Comparison of ENCODE assay signal across 8 mouse cellular contexts in genomic region chr2:91957096-91957495, GRCm38 (mm10). TPM values are rescaled to one million over a fixed set of nuclear protein-coding genes. Genes with fewer than 3 reads are reported as not detected.
DNase-seq lines count a peak whose midpoint lies in the region; ATAC-seq lines count a peak whose summit lies in the region.

No protein-coding gene starts in this region.

- ATAC-seq in hindbrain, embryonic 11.5 days (ENCODE audit: low FRiP score): no peak
- peak; percentile 46; the same call in 1 of the 2 replicates for ATAC-seq in hindbrain, embryonic 14.5 days (ENCODE audit: low FRiP score)
- ATAC-seq in midbrain, embryonic 15.5 days (replicated peaks): peak; percentile 13; the same call in 1 of the 2 replicates
- ATAC-seq in erythroid progenitor cell, adult 5-6 weeks (replicated peaks; ENCODE audit: low FRiP score, poor library complexity, severe bottlenecking): no peak

- H3K9ac ChIP-seq in hindbrain, embryonic 11.5 days (ENCODE audit: low read depth, low read length): no peak overlapping the region
- no peak overlapping the region for H3K9ac ChIP-seq in hindbrain, embryonic 14.5 days
- H3K9ac ChIP-seq in midbrain, embryonic 15.5 days: no peak overlapping the region

- peaks cover 66% of the 10 kb centered on the region for H3K4me1 ChIP-seq in hindbrain, embryonic 10.5 days (replicated peaks)
- 0 out of 2 replicates have a peak, but pooled peaks cover 2% of the 10 kb centered on the region for H3K4me1 ChIP-seq in hindbrain, embryonic 11.5 days (replicated peaks; ENCODE audit: control insufficient read depth, insufficient read depth, low read length)
- H3K4me1 ChIP-seq in hindbrain, embryonic 14.5 days (replicated peaks; ENCODE audit: control insufficient read depth, insufficient read depth, low read length): peaks cover 26% of the 10 kb centered on the region
- H3K4me1 ChIP-seq in midbrain, embryonic 15.5 days: peaks cover 17% of the 10 kb centered on the region

- 75% methylated on average over 4 of the region's 4 CpGs for WGBS in hindbrain, embryonic 10.5 days
- WGBS in hindbrain, embryonic 11.5 days: 65% methylated on average over 4 of the region's 4 CpGs
- WGBS in hindbrain, embryonic 14.5 days: 31% methylated on average over 3 of the region's 4 CpGs
- WGBS in midbrain, embryonic 15.5 days: 30% methylated on average over 4 of the region's 4 CpGs

- H3K27me3 ChIP-seq in hindbrain, embryonic 10.5 days (ENCODE audit: insufficient read depth, poor library complexity, severe bottlenecking): no peaks in the 10 kb centered on the region
- H3K27me3 ChIP-seq in hindbrain, embryonic 11.5 days (ENCODE audit: control insufficient read depth, insufficient read depth, low read length): no peaks in the 10 kb centered on the region
- no peaks in the 10 kb centered on the region for H3K27me3 ChIP-seq in hindbrain, embryonic 14.5 days (ENCODE audit: control insufficient read depth, insufficient read depth, low read length)
- no peaks in the 10 kb centered on the region for H3K27me3 ChIP-seq in midbrain, embryonic 15.5 days (replicated peaks)

- H3K4me3 ChIP-seq in hindbrain, embryonic 10.5 days: no peak overlapping the region
- no peak overlapping the region for H3K4me3 ChIP-seq in hindbrain, embryonic 11.5 days (ENCODE audit: low read depth, low read length)
- H3K4me3 ChIP-seq in hindbrain, embryonic 14.5 days (replicated peaks; ENCODE audit: low read length): no peak overlapping the region
- H3K4me3 ChIP-seq in midbrain, embryonic 15.5 days: no peak overlapping the region

- no peak for DNase-seq in hindbrain, embryonic 10.5 days (ENCODE audit: low spot score)
- DNase-seq in hindbrain, embryonic 11.5 days (ENCODE audit: low spot score): no peak
- DNase-seq in cerebellum, postnatal 25 days: peak; percentile 61 to 71
- DNase-seq in hindbrain, embryonic 14.5 days (ENCODE audit: low spot score): no peak
- peak; percentile 69 for DNase-seq in left cerebral cortex, postnatal 4 days
- DNase-seq in thymus, postnatal 4 days: peak; percentile 80

- H3K4me2 ChIP-seq in hindbrain, embryonic 11.5 days (replicated peaks; ENCODE audit: low read depth, low read length): no peak overlapping the region
- H3K4me2 ChIP-seq in hindbrain, embryonic 14.5 days (replicated peaks): no peak overlapping the region
- no peak overlapping the region for H3K4me2 ChIP-seq in midbrain, embryonic 15.5 days

- H3K27ac ChIP-seq in hindbrain, embryonic 10.5 days: peak overlapping the region; percentile 53; the same call in 1 of the 2 replicates
- H3K27ac ChIP-seq in hindbrain, embryonic 11.5 days (ENCODE audit: low read depth, low read length): no peak overlapping the region
- no peak overlapping the region for H3K27ac ChIP-seq in hindbrain, embryonic 14.5 days
- no peak overlapping the region for H3K27ac ChIP-seq in midbrain, embryonic 15.5 days

- no peaks in the 10 kb centered on the region for H3K9me3 ChIP-seq in hindbrain, embryonic 10.5 days
- H3K9me3 ChIP-seq in hindbrain, embryonic 11.5 days (ENCODE audit: control insufficient read depth, low read length): no peaks in the 10 kb centered on the region
- no peaks in the 10 kb centered on the region for H3K9me3 ChIP-seq in hindbrain, embryonic 14.5 days (ENCODE audit: control insufficient read depth, low read length)
- no peaks in the 10 kb centered on the region for H3K9me3 ChIP-seq in midbrain, embryonic 15.5 days

- H3K36me3 ChIP-seq in hindbrain, embryonic 10.5 days: peaks cover 14% of the 10 kb centered on the region; the same call in 1 of the 2 replicates
- H3K36me3 ChIP-seq in hindbrain, embryonic 11.5 days (ENCODE audit: control insufficient read depth, insufficient read depth, low read length): no peaks in the 10 kb centered on the region
- no peaks in the 10 kb centered on the region for H3K36me3 ChIP-seq in hindbrain, embryonic 14.5 days (replicated peaks; ENCODE audit: control insufficient read depth, insufficient read depth)
- no peaks in the 10 kb centered on the region for H3K36me3 ChIP-seq in midbrain, embryonic 15.5 days (replicated peaks)

- intact Hi-C loops in left cerebral cortex, postnatal 4 days (cut with DNase I): no loop called here

RNA-seq across cellular contexts. Expression of gene Gm9821, which starts 11.6 kb away (rescaled TPM):
- 0.18 and 0.25 TPM in 2 replicates for polyA plus RNA-seq in hindbrain, embryonic 10.5 days (2016; fragmentation: Nextera tagmentation; extraction: Ambion mirVana)
- polyA plus RNA-seq in hindbrain, embryonic 11.5 days (2014; fragmentation: Nextera tagmentation; extraction: Ambion mirVana): 0.27 and 0.37 TPM in 2 replicates
- polyA plus RNA-seq in hindbrain, embryonic 14.5 days (2014; fragmentation: Nextera tagmentation; extraction: Ambion mirVana): 0.39 TPM in 1 of 2 replicates, not detected in the other
- not detected for total RNA-seq in left cerebral cortex, postnatal 4 days (2021)
- polyA plus RNA-seq in midbrain, embryonic 15.5 days (2015; fragmentation: Nextera tagmentation; extraction: Ambion mirVana): 0.20 and 0.31 TPM in 2 replicates
- total RNA-seq in erythroid progenitor cell, adult 5-6 weeks (2015; ENCODE audit: low replicate concordance): not detected in 2 replicates
- total RNA-seq in erythroid progenitor cell, adult 5-6 weeks (2017; ENCODE audit: low replicate concordance): 0.13 TPM in 1 of 2 replicates, not detected in the other

RNA-seq across cellular contexts. Expression of gene Dgkz, which starts 18.6 kb away (rescaled TPM):
- polyA plus RNA-seq in hindbrain, embryonic 10.5 days (2016; fragmentation: Nextera tagmentation; extraction: Ambion mirVana): 36.3 and 39.4 TPM in 2 replicates
- 24.1 and 28.9 TPM in 2 replicates for polyA plus RNA-seq in hindbrain, embryonic 11.5 days (2014; fragmentation: Nextera tagmentation; extraction: Ambion mirVana)
- polyA plus RNA-seq in hindbrain, embryonic 14.5 days (2014; fragmentation: Nextera tagmentation; extraction: Ambion mirVana): 39.0 and 42.6 TPM in 2 replicates
- total RNA-seq in left cerebral cortex, postnatal 4 days (2021): 100 to 1,000 TPM; 134 to 158 TPM
- polyA plus RNA-seq in midbrain, embryonic 15.5 days (2015; fragmentation: Nextera tagmentation; extraction: Ambion mirVana): 32.2 and 36.1 TPM in 2 replicates
- total RNA-seq in erythroid progenitor cell, adult 5-6 weeks (2015; ENCODE audit: low replicate concordance): 25.6 and 54.1 TPM in 2 replicates
- 8.7 and 11.9 TPM in 2 replicates for total RNA-seq in erythroid progenitor cell, adult 5-6 weeks (2017; ENCODE audit: low replicate concordance)

RNA-seq across cellular contexts. Expression of gene Mdk, which starts 25.0 kb away (rescaled TPM):
- 1,375 and 1,717 TPM in 2 replicates for polyA plus RNA-seq in hindbrain, embryonic 10.5 days (2016; fragmentation: Nextera tagmentation; extraction: Ambion mirVana)
- 960 and 984 TPM in 2 replicates for polyA plus RNA-seq in hindbrain, embryonic 11.5 days (2014; fragmentation: Nextera tagmentation; extraction: Ambion mirVana)
- polyA plus RNA-seq in hindbrain, embryonic 14.5 days (2014; fragmentation: Nextera tagmentation; extraction: Ambion mirVana): 154 and 171 TPM in 2 replicates
- total RNA-seq in left cerebral cortex, postnatal 4 days (2021): 10 to 100 TPM; 40.6 to 45.4 TPM
- polyA plus RNA-seq in midbrain, embryonic 15.5 days (2015; fragmentation: Nextera tagmentation; extraction: Ambion mirVana): 132 and 158 TPM in 2 replicates
- not detected in 2 replicates for total RNA-seq in erythroid progenitor cell, adult 5-6 weeks (2015; ENCODE audit: low replicate concordance)
- not detected in 2 replicates for total RNA-seq in erythroid progenitor cell, adult 5-6 weeks (2017; ENCODE audit: low replicate concordance)

RNA-seq across cellular contexts. Expression of gene Chrm4, which starts 30.0 kb away (rescaled TPM):
- polyA plus RNA-seq in hindbrain, embryonic 10.5 days (2016; fragmentation: Nextera tagmentation; extraction: Ambion mirVana): 0.48 and 0.95 TPM in 2 replicates
- polyA plus RNA-seq in hindbrain, embryonic 11.5 days (2014; fragmentation: Nextera tagmentation; extraction: Ambion mirVana): 0.20 and 0.42 TPM in 2 replicates
- 0.52 and 0.67 TPM in 2 replicates for polyA plus RNA-seq in hindbrain, embryonic 14.5 days (2014; fragmentation: Nextera tagmentation; extraction: Ambion mirVana)
- total RNA-seq in left cerebral cortex, postnatal 4 days (2021): 10 to 100 TPM; 10.8 to 12.2 TPM
- polyA plus RNA-seq in midbrain, embryonic 15.5 days (2015; fragmentation: Nextera tagmentation; extraction: Ambion mirVana): 0.57 and 0.66 TPM in 2 replicates
- total RNA-seq in erythroid progenitor cell, adult 5-6 weeks (2015; ENCODE audit: low replicate concordance): 1.3 TPM in 1 of 2 replicates, not detected in the other
- total RNA-seq in erythroid progenitor cell, adult 5-6 weeks (2017; ENCODE audit: low replicate concordance): not detected in 2 replicates

Comparison
In these comparisons a context has a peak if more than half of its experiments do, and no peak if none do; other contexts are left out.
1. ATAC-seq: peak in hindbrain, embryonic 14.5 days (single experiment) and midbrain, embryonic 15.5 days (single experiment); none in hindbrain, embryonic 11.5 days (single experiment) and erythroid progenitor cell, adult 5-6 weeks (single experiment).
2. DNase-seq: peak in cerebellum, postnatal 25 days (2 of 2), left cerebral cortex, postnatal 4 days (single experiment) and thymus, postnatal 4 days (single experiment); none in hindbrain, embryonic 10.5 days (single experiment), hindbrain, embryonic 11.5 days (single experiment) and hindbrain, embryonic 14.5 days (single experiment).